Mouse (Mus musculus): Measurements from ENCODE around the gene Pde4d. TPM values are rescaled to one million over a fixed set of nuclear protein-coding genes. Genes with fewer than 3 reads are reported as not detected.
A peak's percentile ranks its signal among the peaks of the same experiment; 100 is the strongest.

The Pde4d gene
- total RNA-seq, 2 experiments from 2014 or later = 108 to 120 TPM

- intact Hi-C loops (cut with DNase I) = no loop called here
- DNase-seq (ENCODE audit: extremely low spot score in 1 of 2, low spot score in 2 of 2) = no peak
Measured at GRCm38 (mm10) chr13:109661345-109661744, 1211.6 kb downstream of the Pde4d start.

- no peak for DNase-seq (ENCODE audit: extremely low spot score in 1 of 2, low spot score in 2 of 2)
Measured at GRCm38 (mm10) chr13:109662099-109662498, 1212.4 kb downstream of the Pde4d start.

GRCm38 (mm10) chr13:109662731-109663130 lies 1213.0 kb downstream of the Pde4d start:
- DNase-seq (ENCODE audit: extremely low spot score in 1 of 2, low spot score in 2 of 2) = no peak
- intact Hi-C loops (cut with DNase I) = no loop called here

More at GRCm38 (mm10) chr13:109662099-109662498, 1212.4 kb downstream of the Pde4d start:
- intact Hi-C loops (cut with DNase I) = no loop called here

GRCm38 (mm10) chr13:109664956-109665802 lies 1215.4 kb downstream of the Pde4d start:
- no peak for DNase-seq (ENCODE audit: extremely low spot score in 1 of 2, low spot score in 2 of 2)
- intact Hi-C loops (cut with DNase I) = no loop called here

- no peak for DNase-seq (ENCODE audit: extremely low spot score in 1 of 2, low spot score in 2 of 2)
- intact Hi-C loops (cut with DNase I) = no loop called here
Measured at GRCm38 (mm10) chr13:109665803-109666403, 1216.2 kb downstream of the Pde4d start.

GRCm38 (mm10) chr13:109669965-109670364 lies 1220.2 kb downstream of the Pde4d start:
- intact Hi-C loops (cut with DNase I) = no loop called here
- DNase-seq (ENCODE audit: extremely low spot score in 1 of 2, low spot score in 2 of 2) = no peak

GRCm38 (mm10) chr13:109671589-109672347 lies 1222.0 kb downstream of the Pde4d start:
- DNase-seq (ENCODE audit: extremely low spot score in 1 of 2, low spot score in 2 of 2) = peak in 1 of 2 experiments; percentile 72
- intact Hi-C loops (cut with DNase I) = no loop called here

GRCm38 (mm10) chr13:109677047-109677446 lies 1227.3 kb downstream of the Pde4d start:
- DNase-seq (ENCODE audit: extremely low spot score in 1 of 2, low spot score in 2 of 2) = no peak
- intact Hi-C loops (cut with DNase I) = no loop called here

- no peak for DNase-seq (ENCODE audit: extremely low spot score in 1 of 2, low spot score in 2 of 2)
- intact Hi-C loops (cut with DNase I) = no loop called here
Measured at GRCm38 (mm10) chr13:109677617-109678016, 1227.9 kb downstream of the Pde4d start.

GRCm38 (mm10) chr13:109678991-109679390 lies 1229.2 kb downstream of the Pde4d start:
- intact Hi-C loops (cut with DNase I) = no loop called here
- no peak for DNase-seq (ENCODE audit: extremely low spot score in 1 of 2, low spot score in 2 of 2)

- no peak for DNase-seq (ENCODE audit: extremely low spot score in 1 of 2, low spot score in 2 of 2)
- intact Hi-C loops (cut with DNase I) = no loop called here
Measured at GRCm38 (mm10) chr13:109680229-109680628, 1230.5 kb downstream of the Pde4d start.

GRCm38 (mm10) chr13:109681699-109682293 lies 1232.0 kb downstream of the Pde4d start:
- DNase-seq (ENCODE audit: extremely low spot score in 1 of 2, low spot score in 2 of 2) = no peak
- intact Hi-C loops (cut with DNase I) = no loop called here

GRCm38 (mm10) chr13:109683001-109683400 lies 1233.3 kb downstream of the Pde4d start:
- intact Hi-C loops (cut with DNase I) = no loop called here
- DNase-seq (ENCODE audit: extremely low spot score in 1 of 2, low spot score in 2 of 2) = no peak

- intact Hi-C loops (cut with DNase I) = no loop called here
Measured at GRCm38 (mm10) chr13:109684985-109685295, 1235.2 kb downstream of the Pde4d start.

GRCm38 (mm10) chr13:109685296-109686115 lies 1235.8 kb downstream of the Pde4d start:
- intact Hi-C loops (cut with DNase I) = no loop called here
- peak; percentile 20 to 43 for DNase-seq (ENCODE audit: extremely low spot score in 1 of 2, low spot score in 2 of 2)

More at GRCm38 (mm10) chr13:109684985-109685295, 1235.2 kb downstream of the Pde4d start:
- DNase-seq (ENCODE audit: extremely low spot score in 1 of 2, low spot score in 2 of 2) = no peak

- intact Hi-C loops (cut with DNase I) = no loop called here
- DNase-seq (ENCODE audit: extremely low spot score in 1 of 2, low spot score in 2 of 2) = no peak
Measured at GRCm38 (mm10) chr13:109686116-109686876, 1236.5 kb downstream of the Pde4d start.

- intact Hi-C loops (cut with DNase I) = no loop called here
- no peak for DNase-seq (ENCODE audit: extremely low spot score in 1 of 2, low spot score in 2 of 2)
Measured at GRCm38 (mm10) chr13:109686906-109687305, 1237.2 kb downstream of the Pde4d start.

GRCm38 (mm10) chr13:109688195-109688594 lies 1238.4 kb downstream of the Pde4d start:
- intact Hi-C loops (cut with DNase I) = no loop called here
- DNase-seq (ENCODE audit: extremely low spot score in 1 of 2, low spot score in 2 of 2) = no peak

Data from left cerebral cortex, postnatal 10 days (tissue).